Mouse (Mus musculus) erythroid progenitor cell, adult 5-6 weeks (primary cell): ENCODE data around the gene Hfe2. TPM values are rescaled to one million over a fixed set of nuclear protein-coding genes. Genes with fewer than 3 reads are reported as not detected.

Experiments
- ATAC-seq: replicated peaks from 2 replicates; pipeline ENCODE4 v1.8.0; 2016; ENCODE audit warnings: moderate number of reproducible peaks, mild to moderate bottlenecking, moderate TSS enrichment, inconsistent platforms; ENCODE audit not compliant: poor library complexity, low FRiP score, severe bottlenecking
- total RNA-seq, 2 experiments: library from RNA; stranded (forward) in 1 of 2; stranded (reverse) in 1 of 2; fragments of 150-400 nt in 1 of 2; fragments of 186-747, 209-891 nt in 1 of 2; gene quantifications; 2 replicates each; pipeline versions ENCODE4 v1.2.3 to v1.2.4; 2015 to 2017; ENCODE audit warnings: low replicate concordance in 2 of 2

Hfe2 gene
- total RNA-seq, 2 experiments from 2014 or later, result not detected

- ATAC-seq, result no peak
Observed at GRCm38 (mm10) chr3:96524028-96524810, 753 bp upstream of the Hfe2 start.

- ATAC-seq, result no peak
Observed at GRCm38 (mm10) chr3:96526013-96526762, 1.2 kb downstream of the Hfe2 start.

- no peak for ATAC-seq
Observed at GRCm38 (mm10) chr3:96526864-96527542, 2.0 kb downstream of the Hfe2 start.

- no peak for ATAC-seq
Observed at GRCm38 (mm10) chr3:96528506-96528905, 3.5 kb downstream of the Hfe2 start.

GRCm38 (mm10) chr3:96532050-96532449 lies 7.1 kb downstream of the Hfe2 start:
- ATAC-seq, result no peak

- no peak for ATAC-seq
Observed at GRCm38 (mm10) chr3:96534300-96534699, 9.3 kb downstream of the Hfe2 start.

GRCm38 (mm10) chr3:96539316-96539715 lies 14.3 kb downstream of the Hfe2 start:
- no peak for ATAC-seq

GRCm38 (mm10) chr3:96540740-96541139 lies 15.8 kb downstream of the Hfe2 start:
- ATAC-seq, result no peak

- no peak for ATAC-seq
Observed at GRCm38 (mm10) chr3:96541328-96542078, 16.5 kb downstream of the Hfe2 start.

GRCm38 (mm10) chr3:96542554-96542953 lies 17.6 kb downstream of the Hfe2 start:
- no peak for ATAC-seq

GRCm38 (mm10) chr3:96543345-96543744 lies 18.4 kb downstream of the Hfe2 start:
- ATAC-seq, result no peak

- ATAC-seq, result no peak
Observed at GRCm38 (mm10) chr3:96545565-96545964, 20.6 kb downstream of the Hfe2 start.

GRCm38 (mm10) chr3:96546880-96547279 lies 21.9 kb downstream of the Hfe2 start:
- ATAC-seq, result no peak

GRCm38 (mm10) chr3:96547389-96547960 lies 22.5 kb downstream of the Hfe2 start:
- ATAC-seq, result peak; percentile 77

GRCm38 (mm10) chr3:96548824-96549223 lies 23.9 kb downstream of the Hfe2 start:
- ATAC-seq, result no peak

GRCm38 (mm10) chr3:96549346-96549745 lies 24.4 kb downstream of the Hfe2 start:
- ATAC-seq, result no peak

- ATAC-seq, result no peak
Observed at GRCm38 (mm10) chr3:96551203-96551602, 26.2 kb downstream of the Hfe2 start.

GRCm38 (mm10) chr3:96551890-96552289 lies 26.9 kb downstream of the Hfe2 start:
- ATAC-seq, result no peak

- no peak for ATAC-seq
Observed at GRCm38 (mm10) chr3:96553601-96554000, 28.6 kb downstream of the Hfe2 start.

GRCm38 (mm10) chr3:96554251-96554650 lies 29.3 kb downstream of the Hfe2 start:
- ATAC-seq, result no peak
